Mouse (Mus musculus) fat pad, adult 2 months (tissue): ENCODE results near the gene Llgl1.

Source experiments
- DNase-seq: peaks from one replicate; pipeline ENCODE4 v3.0.0-alpha.2; 2011; ENCODE audit warnings: low read depth, low spot score; ENCODE audit errors: extremely low read depth

Gene Llgl1

DNA sequence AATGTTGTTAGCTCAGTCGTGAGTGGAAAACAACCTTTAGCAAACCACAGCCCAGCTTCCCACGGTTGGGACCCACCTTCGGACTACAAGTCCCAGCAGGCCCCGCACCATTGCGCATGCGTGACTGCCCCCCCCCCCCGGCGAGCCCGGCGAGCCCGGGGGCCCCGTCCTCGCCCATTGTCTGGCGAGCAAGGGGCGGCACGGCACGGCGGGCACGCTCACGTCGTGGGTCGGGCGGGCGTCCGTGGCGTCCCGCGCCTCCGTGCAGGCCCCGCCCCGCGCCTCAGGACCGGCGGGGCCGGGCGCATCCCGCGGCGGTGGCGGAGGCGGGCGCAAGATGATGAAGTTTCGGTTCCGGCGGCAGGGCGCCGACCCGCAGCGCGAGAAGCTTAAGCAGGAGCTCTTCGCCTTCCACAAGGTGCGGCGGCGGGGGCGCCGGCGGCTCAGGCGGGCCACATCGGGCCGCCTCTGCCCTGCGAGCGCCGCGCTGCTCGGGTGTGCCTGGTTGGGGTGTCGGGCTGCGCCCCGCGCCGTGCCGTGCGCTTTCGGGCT is at the start of gene Llgl1:
Llgl1 (plus strand) TSS at position 200 of the 552 bp plus-strand sequence.
- DNase-seq, result no peak

DNA sequence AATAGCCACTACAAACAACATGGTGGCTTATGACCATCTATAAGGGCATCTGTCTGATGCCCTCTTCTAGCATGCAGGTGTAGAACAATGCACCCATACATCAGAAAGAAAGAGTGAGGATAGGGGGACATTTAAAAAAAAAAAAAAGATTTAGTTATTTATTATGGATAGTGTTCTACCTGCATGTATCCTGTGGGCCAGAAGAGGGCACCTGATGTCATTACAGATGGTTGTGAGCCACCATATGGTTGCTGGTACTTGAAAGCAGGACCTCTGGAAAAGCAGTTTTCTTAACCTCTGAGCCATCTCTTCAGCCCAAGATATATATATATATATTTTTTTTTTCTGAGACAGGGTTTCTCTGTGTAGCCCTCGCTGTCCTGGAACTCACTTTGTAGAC is 3.4 kb upstream of the Llgl1 start:
- DNase-seq, result no peak

DNA sequence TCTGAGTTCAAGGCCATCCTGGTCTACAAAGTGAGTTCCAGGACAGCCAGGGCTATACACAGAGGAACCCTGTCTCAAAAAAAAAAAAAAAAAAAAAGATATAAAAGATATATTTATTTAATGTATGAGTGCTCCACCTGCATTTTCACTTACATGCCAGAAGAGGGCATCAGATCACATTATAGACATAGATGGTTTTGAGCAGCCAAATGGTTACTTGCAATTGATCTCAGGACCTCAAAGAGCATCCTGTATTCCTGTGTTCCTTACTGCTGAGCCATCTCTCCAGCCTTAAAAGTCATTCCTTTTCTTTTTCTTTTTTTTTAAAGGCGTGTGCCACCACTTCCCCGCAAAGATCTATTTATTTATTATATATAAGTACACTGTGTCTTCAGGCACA is 2.0 kb upstream of the Llgl1 start:
- no peak for DNase-seq

DNA sequence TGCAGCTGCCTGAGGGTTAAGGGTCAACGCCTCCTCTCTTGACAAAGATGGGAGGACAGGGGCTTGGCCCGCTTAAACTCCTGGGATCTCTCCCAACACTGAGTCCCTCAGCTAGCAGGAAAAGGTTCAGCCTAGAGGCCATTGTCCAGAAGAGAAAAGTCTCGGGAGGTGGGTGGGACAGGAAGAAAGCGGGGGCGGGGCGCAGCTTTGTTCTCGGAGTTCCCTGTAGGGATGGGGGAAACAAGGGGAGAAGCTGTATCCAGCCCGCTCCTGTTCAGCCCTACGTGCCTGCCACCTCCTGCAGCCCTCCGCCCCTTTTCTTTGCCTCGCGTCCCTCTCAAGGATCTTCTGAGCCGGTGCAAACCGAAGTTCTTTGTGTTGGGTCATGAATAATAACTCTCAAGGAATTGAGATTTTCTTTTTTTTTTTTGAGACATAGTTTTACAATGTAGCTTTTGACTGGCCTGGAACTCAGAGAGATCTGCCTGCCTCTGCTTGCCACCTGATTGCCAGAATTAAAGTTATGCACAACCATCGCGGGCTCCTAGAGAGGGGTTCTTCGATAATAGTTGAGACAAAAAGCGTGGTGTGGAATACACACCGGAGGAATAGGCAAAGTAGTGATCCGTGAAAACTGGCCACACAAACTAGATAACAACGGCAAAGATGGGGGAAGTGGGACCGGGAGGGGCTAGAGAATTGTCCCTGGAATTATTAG is 558 bp upstream of the Llgl1 start:
- no peak for DNase-seq

DNA sequence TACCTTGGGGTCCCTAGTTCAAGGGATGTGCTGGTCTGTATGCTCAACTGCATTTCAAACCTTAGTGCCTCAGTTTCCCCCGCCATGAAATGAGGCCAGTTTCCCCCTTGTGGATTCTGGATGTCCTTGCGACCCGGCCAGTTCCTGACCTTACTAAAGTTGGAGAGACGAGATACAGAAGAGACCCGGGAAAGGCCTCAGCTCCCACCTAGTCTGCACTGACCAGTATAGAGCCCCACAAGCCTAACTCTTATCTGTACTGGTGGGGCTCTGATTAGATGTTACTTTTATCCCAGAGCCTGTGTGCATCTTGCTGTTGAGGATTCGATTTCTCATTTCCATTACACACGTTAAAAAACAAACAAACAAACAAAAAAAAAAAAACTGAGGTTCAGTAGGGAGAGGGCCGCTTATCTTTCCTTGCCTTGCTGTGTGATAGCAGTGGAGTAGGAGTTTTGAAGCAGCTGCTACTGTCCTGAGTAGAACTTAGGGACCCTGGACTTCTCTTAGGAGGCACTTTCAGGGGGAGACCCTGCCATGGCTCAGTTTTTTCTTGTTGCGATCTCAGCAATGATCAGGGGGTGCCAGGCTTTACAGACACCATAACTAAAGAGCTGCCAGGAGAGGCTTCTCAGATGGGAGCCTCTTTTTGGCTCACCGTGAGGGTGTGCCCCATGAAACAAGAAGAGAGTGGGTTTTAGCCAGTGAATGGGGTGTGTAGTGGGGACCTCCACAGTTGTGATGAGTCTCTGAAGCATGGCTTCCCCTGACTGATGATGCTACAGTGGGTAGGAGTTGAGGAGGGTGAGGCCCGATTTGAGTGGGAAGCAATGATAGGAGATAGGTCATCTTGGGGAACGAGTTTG is 1.0 kb downstream of the Llgl1 start:
- no peak for DNase-seq

DNA sequence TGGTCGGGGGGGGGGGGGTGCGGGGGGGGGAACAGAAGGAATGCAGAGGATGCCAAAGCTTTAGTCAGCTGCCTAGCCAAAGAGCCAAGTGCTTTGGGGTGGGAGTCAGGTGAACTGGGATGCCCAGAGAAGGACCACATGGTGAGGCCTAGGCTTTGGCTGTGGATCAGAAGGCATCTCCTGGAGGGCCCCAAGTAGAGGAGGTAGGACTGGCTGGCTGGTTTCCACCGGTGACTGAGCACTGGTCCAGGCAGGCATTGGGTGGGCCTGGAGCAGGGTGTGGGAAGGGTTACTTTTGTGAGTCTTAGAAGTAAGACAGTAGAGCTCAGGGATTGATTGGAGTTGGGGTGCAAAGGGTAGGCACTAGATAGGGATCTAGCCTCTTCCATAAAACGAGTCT is 2.1 kb downstream of the Llgl1 start:
- no peak for DNase-seq

DNA sequence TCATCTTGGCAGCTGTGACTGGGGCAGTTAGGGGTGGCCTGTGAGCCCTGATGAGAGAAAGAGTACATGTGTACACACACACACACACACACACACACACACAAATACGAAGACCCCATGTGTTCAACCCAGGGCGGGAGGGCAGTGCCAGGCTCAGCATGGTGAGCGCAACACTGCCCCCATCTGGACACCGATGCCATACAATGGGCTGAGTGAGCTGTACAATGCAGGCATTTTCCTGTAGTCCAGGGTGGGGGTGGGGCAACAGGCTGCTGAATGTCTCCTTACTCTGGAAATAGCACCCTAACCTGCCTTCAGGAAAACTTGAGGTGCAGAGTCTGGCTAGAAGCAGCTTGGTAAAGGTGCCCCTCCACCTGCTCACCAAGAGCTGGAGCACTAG is 3.6 kb downstream of the Llgl1 start:
- DNase-seq, result no peak

DNA sequence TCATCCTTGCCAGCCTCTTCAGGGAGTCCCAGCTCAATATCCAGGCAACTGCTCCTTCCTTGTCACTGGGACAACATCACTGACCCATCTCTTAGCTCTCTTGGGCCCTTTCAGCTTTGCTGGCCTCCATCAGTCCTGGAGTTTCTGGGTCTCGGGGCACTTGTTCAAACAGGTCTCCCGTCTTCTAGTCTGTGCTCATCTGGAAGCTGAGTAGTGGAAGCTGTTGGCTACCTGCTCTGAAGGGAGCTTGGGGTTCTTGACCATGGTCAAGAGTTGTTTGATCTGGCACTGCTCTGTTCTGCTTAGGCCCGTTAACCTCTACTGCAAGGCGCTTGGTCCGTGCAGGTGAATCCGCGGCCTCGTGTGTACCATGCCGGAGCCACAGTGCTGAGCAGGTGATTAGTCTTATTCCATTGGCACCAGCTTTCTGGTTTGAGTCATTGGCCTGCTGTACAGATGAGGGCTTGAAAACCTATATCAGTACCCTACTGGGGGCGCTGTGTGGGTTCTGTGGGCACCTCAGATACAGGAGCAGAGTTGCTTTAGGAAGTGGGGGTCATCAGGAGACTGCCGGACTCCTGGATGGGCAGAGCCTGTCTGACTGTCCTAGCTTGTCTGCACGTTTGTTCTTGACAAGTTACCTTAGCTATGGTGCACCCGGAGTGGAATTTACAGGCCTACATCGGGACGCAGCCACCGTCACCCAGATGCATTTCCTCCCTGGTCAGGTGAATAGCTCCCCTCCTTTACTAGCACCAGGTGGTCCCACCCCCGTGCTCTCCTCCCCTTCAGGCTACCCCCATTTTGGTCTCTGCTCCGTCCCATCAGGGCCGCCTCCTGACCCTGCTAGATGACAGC is 4.7 kb downstream of the Llgl1 start:
- no peak for DNase-seq

DNA sequence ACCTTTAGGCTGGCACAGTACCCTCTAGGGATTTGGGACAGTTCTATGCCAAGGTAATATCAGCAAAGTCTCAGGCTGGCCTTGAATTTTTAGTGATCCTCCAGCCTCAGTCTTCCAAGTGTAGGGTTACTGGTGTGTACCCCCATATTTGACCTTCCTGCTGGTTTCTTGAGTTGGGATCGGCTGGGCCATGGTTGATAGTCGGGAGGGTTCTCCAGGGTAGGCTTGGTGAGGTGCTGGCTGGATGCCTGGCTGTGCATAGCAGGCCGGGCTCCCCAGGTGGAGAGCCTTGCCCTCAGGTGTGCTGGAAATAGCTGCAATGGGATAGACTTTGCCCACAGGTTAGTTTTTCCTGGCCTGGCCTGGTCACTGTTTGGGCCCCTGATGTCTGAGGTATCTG is 5.7 kb downstream of the Llgl1 start:
- DNase-seq, result no peak

DNA sequence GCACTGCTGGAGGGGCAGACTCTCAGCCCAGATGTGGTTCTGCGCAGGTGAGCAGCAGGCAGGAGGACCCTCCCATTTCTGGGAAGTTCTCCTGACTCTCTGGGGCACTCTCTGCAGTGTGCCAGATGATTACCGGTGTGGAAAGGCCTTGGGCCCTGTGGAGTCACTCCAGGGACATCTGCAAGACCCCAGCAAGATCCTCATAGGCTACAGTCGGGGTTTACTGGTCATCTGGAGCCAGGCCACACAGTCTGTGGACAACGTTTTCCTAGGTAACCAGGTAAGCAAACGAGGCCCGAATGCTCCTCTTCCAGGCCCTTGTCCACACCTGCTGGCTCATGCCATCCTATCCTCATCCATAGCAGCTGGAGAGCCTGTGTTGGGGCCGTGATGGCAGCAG is 6.6 kb downstream of the Llgl1 start:
- no peak for DNase-seq

DNA sequence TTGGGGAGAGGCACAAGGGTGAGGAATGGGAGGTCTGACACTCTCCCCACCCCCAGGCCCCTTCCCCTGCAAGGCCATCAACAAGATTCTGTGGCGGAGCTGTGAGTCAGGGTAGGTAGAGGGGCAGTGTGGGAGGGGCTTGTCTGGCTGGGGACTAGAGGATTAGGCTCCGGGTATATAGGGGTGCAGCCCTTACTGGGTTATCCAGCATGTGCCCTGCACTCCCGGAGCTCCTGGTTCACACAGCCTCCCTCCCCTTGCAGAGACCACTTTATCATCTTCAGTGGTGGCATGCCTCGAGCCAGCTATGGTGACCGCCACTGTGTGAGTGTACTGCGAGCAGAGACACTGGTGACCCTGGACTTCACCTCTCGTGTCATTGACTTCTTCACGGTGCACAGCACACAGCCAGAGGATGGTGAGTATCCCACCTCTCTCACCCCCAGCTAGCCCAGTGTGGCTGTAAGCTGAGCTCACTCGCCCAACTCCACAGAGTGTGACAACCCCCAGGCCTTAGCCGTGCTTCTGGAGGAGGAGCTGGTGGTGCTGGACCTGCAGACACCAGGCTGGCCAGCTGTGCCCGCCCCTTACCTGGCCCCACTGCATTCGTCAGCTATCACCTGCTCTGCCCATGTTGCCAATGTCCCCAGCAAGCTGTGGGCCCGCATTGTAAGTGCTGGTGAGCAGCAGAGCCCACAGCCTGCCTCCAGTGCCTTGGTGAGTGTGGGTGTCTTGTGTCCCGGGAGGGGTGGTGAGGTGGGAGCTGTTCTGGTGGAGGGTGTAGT is 7.4 kb downstream of the Llgl1 start:
- DNase-seq, result no peak

DNA sequence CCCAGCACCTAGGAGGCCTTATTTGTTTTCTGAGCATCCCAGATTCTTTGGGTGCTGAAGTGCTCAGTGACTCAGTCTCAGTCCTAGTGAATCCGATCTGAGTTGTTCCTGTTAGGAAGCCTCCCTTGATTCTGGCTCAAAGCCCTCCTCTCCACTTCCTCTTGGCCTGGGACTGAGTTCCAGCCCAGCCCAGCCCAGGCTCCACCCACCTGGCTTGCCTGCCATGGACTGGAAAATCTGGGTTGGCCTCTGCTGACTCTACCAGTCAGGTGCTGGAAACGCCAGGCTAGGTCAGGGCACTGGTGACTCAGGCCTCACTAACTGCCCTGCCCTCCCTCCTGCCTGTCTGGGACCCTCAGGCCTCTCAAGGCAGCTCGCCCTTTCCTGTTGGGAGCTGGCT is 8.1 kb downstream of the Llgl1 start:
- peak; percentile 62 for DNase-seq

DNA sequence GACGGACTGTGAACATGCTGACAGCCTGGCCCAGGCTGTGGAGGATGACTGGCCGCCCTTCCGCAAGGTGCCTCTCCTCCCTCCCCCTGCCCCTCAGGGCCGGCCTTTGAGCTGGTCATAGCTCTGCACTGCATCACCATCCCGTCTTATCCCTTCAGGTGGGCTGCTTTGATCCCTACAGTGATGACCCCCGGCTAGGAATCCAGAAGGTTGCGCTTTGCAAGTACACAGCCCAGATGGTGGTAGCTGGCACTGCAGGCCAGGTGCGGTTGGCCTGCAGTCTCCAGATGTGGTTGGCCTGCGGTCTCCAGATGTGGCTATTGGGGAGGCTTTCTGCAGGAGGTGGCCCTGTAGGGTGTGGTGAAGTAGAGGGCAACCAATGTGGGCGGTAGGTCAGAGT is 9.1 kb downstream of the Llgl1 start:
- no peak for DNase-seq

DNA sequence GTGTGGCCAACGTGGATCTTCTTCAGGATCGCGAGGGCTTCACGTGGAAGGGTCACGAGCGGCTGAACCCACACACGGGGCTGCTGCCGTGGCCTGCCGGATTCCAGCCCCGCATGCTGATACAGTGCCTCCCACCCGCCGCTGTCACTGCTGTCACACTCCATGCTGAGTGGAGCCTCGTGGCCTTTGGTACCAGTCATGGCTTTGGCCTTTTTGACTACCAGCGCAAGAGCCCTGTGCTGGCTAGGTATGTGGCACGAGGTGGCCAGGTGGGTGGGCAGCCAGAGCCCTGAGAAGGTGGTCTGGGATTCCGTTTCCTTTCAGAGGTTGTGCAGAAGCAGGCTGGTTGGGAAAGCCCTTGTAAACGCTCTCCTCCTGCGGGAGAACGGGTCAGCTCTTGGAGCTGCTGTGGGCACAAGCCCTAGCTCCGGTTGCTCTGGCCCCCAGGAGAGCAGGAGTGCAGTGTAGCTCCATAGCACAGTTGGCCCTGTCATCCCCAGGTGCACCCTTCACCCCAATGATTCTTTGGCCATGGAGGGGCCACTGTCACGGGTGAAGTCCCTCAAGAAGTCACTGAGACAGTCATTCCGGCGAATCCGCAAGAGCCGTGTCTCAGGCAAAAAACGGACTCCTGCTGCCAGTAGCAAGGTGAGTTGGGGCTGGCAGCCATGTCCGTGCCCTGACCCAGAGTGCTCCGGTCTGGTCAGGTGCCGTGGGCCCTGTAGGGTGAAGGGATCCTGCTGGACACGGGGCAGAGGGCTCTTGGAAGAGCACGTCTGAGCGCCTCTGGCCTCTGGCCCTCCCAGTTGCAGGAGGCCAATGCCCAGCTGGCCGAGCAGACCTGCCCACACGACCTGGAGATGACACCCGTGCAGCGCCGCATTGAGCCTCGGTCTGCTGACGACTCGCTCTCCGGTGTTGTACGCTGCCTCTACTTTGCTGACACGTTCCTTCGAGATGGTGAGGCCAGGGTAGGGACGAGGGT is 10.2 kb downstream of the Llgl1 start:
- DNase-seq, result no peak

DNA sequence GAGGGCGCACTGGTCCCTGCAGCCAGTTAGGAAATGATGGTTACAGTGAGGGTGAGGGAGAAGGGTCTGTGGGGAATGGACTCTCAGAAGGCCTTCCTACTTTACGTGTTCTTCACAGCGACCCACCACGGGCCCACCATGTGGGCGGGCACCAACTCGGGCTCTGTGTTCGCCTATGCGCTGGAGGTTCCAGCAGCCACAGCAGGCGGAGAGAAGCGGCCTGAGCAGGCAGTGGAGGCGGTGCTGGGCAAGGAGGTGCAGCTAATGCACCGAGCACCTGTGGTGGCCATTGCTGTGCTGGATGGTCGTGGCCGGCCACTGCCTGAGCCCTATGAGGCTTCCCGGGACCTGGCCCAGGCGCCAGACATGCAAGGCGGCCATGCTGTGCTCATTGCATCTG is 11.7 kb downstream of the Llgl1 start:
- DNase-seq, result no peak

DNA sequence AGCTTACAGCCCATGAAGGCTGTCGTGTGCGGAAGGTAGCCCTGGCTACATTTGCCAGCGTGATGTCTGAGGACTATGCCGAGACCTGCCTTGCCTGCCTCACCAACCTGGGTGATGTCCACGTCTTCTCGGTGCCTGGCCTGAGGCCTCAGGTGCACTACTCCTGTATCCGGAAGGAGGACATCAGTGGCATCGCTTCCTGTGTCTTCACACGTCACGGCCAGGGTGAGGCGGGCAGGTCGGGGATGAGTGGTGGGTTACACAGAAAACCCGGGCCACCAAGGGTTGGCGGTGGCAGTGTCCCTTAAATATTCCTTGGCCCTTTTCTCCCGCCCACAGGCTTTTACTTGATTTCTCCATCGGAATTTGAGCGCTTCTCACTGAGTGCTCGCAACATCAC is 12.5 kb downstream of the Llgl1 start:
- DNase-seq, result no peak

DNA sequence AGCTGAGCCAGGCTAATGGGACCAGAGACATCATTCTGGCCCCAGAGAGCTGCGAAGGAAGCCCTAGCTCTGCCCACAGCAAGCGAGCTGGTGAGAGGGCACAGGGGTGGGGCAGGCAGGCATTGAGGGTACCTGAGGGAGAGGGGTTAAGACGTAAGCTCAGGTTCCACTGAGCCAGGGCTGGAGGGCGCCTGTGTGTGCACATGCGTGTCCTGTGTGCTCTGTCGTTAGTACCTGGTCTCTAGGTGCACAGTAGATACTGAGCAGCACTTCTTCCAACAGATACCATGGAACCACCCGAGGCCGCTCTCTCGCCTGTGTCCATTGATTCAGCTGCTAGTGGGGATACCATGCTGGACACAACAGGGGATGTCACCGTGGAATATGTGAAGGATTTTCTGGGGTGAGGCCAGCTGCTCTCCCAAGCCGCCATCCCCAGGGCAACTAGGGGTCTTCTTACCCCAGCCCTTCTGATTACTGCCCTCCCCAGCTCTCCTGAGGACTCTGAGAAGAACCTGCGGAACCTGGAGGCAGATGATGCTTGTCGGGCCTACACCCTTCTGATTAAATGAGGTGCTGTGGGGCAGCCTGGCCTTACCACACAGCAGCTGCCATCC is 13.2 kb downstream of the Llgl1 start:
- no peak for DNase-seq

DNA sequence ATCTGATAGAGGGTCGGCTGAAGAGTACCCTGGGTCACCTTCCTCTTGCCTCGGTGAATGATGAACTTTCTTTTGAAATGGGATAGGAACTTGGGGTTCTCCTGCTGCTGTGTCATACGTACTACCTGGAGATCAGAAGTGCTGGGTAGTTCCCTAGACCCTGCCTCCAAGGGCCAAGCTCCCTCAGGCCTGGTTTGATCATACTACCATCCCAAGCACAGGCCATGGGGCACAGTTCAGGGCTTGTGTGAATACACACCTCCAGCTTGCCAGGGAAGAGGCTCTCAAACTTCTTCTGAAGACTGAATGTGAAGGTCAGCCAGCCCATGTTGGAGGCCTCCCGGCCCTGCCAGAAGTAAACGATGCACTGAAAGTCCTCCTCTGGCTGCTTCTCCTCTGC is 16.3 kb downstream of the Llgl1 start:
- DNase-seq, result no peak

DNA sequence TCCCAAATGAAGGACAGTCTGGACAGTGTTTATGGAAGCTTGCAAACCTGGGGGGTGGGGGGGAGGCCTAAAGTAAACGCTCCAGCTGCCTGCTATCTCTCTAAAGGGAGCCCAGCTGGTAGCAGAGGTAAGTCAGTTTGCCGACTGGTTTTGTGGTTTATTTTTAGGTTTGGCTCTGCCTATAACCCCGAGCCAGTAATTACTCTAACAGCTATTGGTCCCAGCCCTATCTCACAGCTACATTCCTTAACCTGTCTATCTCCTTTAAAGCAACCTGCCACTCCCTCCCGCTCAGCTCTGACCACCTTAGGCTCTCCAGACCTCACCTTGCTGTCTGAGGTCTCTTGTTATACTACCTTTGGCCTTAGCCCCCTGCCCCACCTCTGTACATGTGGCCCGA is 19.7 kb downstream of the Llgl1 start:
- DNase-seq, result no peak
